Mouse (Mus musculus): ENCODE data around the gene Etfb. TPM values are rescaled to one million over a fixed set of nuclear protein-coding genes. Genes with fewer than 3 reads are reported as not detected.

Etfb gene
- total and polyA plus RNA-seq, 3 experiments: 147 to 201 (median 201) TPM

GRCm38 (mm10) chr7:43449811-43450210, 5.9 kb downstream of the Etfb start:
- peaks cover 20 to 59% of the 10 kb centered on the region in 2 experiments for H3K4me1 ChIP-seq (ENCODE audit: control insufficient read depth in 1 of 2, insufficient read depth in 2 of 2)
- H3K79me2 ChIP-seq (replicated peaks; ENCODE audit: control insufficient read depth, extremely low read depth, insufficient read depth, poor library complexity, severe bottlenecking): no peaks in the 10 kb centered on the region; the same call in 1 of the 2 replicates
- H3K27me3 ChIP-seq (replicated peaks): no peaks in the 10 kb centered on the region
- no peak for DNase-seq (ENCODE audit: extremely low read depth)
- H3K9me3 ChIP-seq (replicated peaks; ENCODE audit: low read length): no peaks in the 10 kb centered on the region
- TF ChIP-seq ZNF384 (IDR thresholded peaks at IDR 0.05; ENCODE audit: low read depth, low read length): peak; percentile 69
- no peak for TF ChIP-seq JUND (conservative IDR thresholded peaks at IDR 0.05; ENCODE audit: low read depth, low read length)
- dilution Hi-C loops (cut with MboI; ENCODE audit: extremely low pct_ligation_motif_present, extremely low pct_unique_long_range_greater_than_20kb, low sequenced_read_pairs) (no loop called here), in situ Hi-C loops (cut with MboI; ENCODE audit: low pct_ligation_motif_present, low pct_unique_long_range_greater_than_20kb, low sequenced_read_pairs) (no loop called here)
- peaks cover 24 to 59% of the 10 kb centered on the region in 2 experiments for H3K36me3 ChIP-seq (replicated peaks in 1 of 2; ENCODE audit: control insufficient read depth in 1 of 2, insufficient read depth in 1 of 2, low read length in 1 of 2)
- H3K9ac ChIP-seq (ENCODE audit: insufficient read depth, low read depth): no peak overlapping the region
- H3K4me2 ChIP-seq (ENCODE audit: insufficient read depth, low read depth, poor library complexity, severe bottlenecking): no peak overlapping the region
- no peak overlapping the region for H3K4me3 ChIP-seq (replicated peaks in 1 of 3; ENCODE audit: low read depth in 2 of 3, low read length in 2 of 3, poor library complexity in 1 of 3)
- H3K27ac ChIP-seq (ENCODE audit: insufficient read depth, low read depth): no peak overlapping the region

GRCm38 (mm10) chr7:43451726-43452125, 7.8 kb downstream of the Etfb start:
- dilution Hi-C loops (cut with MboI; ENCODE audit: extremely low pct_ligation_motif_present, extremely low pct_unique_long_range_greater_than_20kb, low sequenced_read_pairs): no loop called here
- Histone ChIP-seq H3K27me3 (replicated peaks) (no peaks in the 10 kb centered on the region), H3K9ac (ENCODE audit: insufficient read depth, low read depth) (no peak overlapping the region), H3K27ac (ENCODE audit: insufficient read depth, low read depth) (no peak overlapping the region), H3K4me2 (ENCODE audit: insufficient read depth, low read depth, poor library complexity, severe bottlenecking) (no peak overlapping the region), H3K9me3 (replicated peaks; ENCODE audit: low read length) (no peaks in the 10 kb centered on the region), H3K36me3 (replicated peaks in 1 of 2; ENCODE audit: control insufficient read depth in 1 of 2, insufficient read depth in 1 of 2, low read length in 1 of 2) (peaks cover 39 to 78% of the 10 kb centered on the region in 2 experiments), H3K4me3 (replicated peaks in 1 of 3; ENCODE audit: low read depth in 2 of 3, low read length in 2 of 3, poor library complexity in 1 of 3) (no peak overlapping the region), H3K79me2 (replicated peaks; ENCODE audit: control insufficient read depth, extremely low read depth, insufficient read depth, poor library complexity, severe bottlenecking) (no peaks in the 10 kb centered on the region; the same call in 1 of the 2 replicates), H3K4me1 (ENCODE audit: control insufficient read depth in 1 of 2, insufficient read depth in 2 of 2) (peaks cover 8 to 43% of the 10 kb centered on the region in 2 experiments)
- 0 out of 4 replicates have a peak, but pooled peaks of 1 of the 2 experiments have one; percentile 6 for TF ChIP-seq CTCF (conservative IDR thresholded peaks at IDR 0.05 in 1 of 2, IDR thresholded peaks at IDR 0.05 in 1 of 2; ENCODE audit: low read depth in 2 of 2, low read length in 2 of 2)
- no peak for TF ChIP-seq CHD2 (IDR thresholded peaks at IDR 0.05; ENCODE audit: low read length)
- in situ Hi-C loops (cut with MboI; ENCODE audit: low pct_ligation_motif_present, low pct_unique_long_range_greater_than_20kb, low sequenced_read_pairs): no loop called here
- no peak for DNase-seq (ENCODE audit: extremely low read depth)

- peak; percentile 52 for DNase-seq (ENCODE audit: extremely low read depth)
- Histone ChIP-seq H3K27ac (ENCODE audit: insufficient read depth, low read depth) (no peak overlapping the region), H3K9ac (ENCODE audit: insufficient read depth, low read depth) (no peak overlapping the region), H3K36me3 (replicated peaks in 1 of 2; ENCODE audit: control insufficient read depth in 1 of 2, insufficient read depth in 1 of 2, low read length in 1 of 2) (peaks cover 47 to 81% of the 10 kb centered on the region in 2 experiments), H3K4me1 (ENCODE audit: control insufficient read depth in 1 of 2, insufficient read depth in 2 of 2) (peaks cover 4 to 34% of the 10 kb centered on the region in 2 experiments; a peak in 3 of 4 replicates), H3K27me3 (replicated peaks) (no peaks in the 10 kb centered on the region), H3K4me2 (ENCODE audit: insufficient read depth, low read depth, poor library complexity, severe bottlenecking) (no peak overlapping the region), H3K4me3 (replicated peaks in 1 of 3; ENCODE audit: low read depth in 2 of 3, low read length in 2 of 3, poor library complexity in 1 of 3) (no peak overlapping the region), H3K9me3 (replicated peaks; ENCODE audit: low read length) (no peaks in the 10 kb centered on the region), H3K79me2 (replicated peaks; ENCODE audit: control insufficient read depth, extremely low read depth, insufficient read depth, poor library complexity, severe bottlenecking) (no peaks in the 10 kb centered on the region; the same call in 1 of the 2 replicates)
- TF ChIP-seq RAD21 (IDR thresholded peaks at IDR 0.05; ENCODE audit: low read depth, low read length) (peak; percentile 24), SMC3 (IDR thresholded peaks at IDR 0.05; ENCODE audit: low read depth, low read length) (peak; percentile 29; the same call in 1 of the 2 replicates), EP300 (IDR thresholded peaks at IDR 0.05; ENCODE audit: low read length) (no peak), CTCF (conservative IDR thresholded peaks at IDR 0.05 in 1 of 2, IDR thresholded peaks at IDR 0.05 in 1 of 2; ENCODE audit: low read depth in 2 of 2, low read length in 2 of 2) (peak; percentile 32 to 58; a peak in 3 of 4 replicates), TCF12 (IDR thresholded peaks at IDR 0.05; ENCODE audit: low read depth, low read length) (no peak)
- dilution Hi-C loops (cut with MboI; ENCODE audit: extremely low pct_ligation_motif_present, extremely low pct_unique_long_range_greater_than_20kb, low sequenced_read_pairs): no loop called here
- in situ Hi-C loops (cut with MboI; ENCODE audit: low pct_ligation_motif_present, low pct_unique_long_range_greater_than_20kb, low sequenced_read_pairs): no loop called here
Measured at GRCm38 (mm10) chr7:43452609-43453008, 8.7 kb downstream of the Etfb start.

Measured in CH12.LX (cell line).